In genomic region chr11:106397656-106398055, GRCm38 (mm10) we compare ENCODE assay signal across 12 mouse cellular contexts. TPM values are rescaled to one million over a fixed set of nuclear protein-coding genes. Genes with fewer than 3 reads are reported as not detected.
DNase-seq lines count a peak whose midpoint lies in the region; ATAC-seq and TF ChIP-seq lines count a peak whose summit lies in the region.
"Had no signal": no experiment of that assay in that cellular context is flagged by ENCODE, and none has a peak within 500 bp of the region (broad histone marks: within the 10 kb centered on the region; RNA-seq: fewer than 3 reads in every experiment).

No protein-coding gene starts in this region.

- no peaks in the 10 kb centered on the region for H3K9me3 ChIP-seq in lung, embryonic 14.5 days (ENCODE audit: low read depth, low read length)
- H3K9me3 ChIP-seq: G1E; limb, embryonic 13.5 days had no signal

- no peaks in the 10 kb centered on the region for H3K4me1 ChIP-seq in lung, embryonic 14.5 days (ENCODE audit: insufficient read depth)
- H3K4me1 ChIP-seq: limb, embryonic 13.5 days had no signal

- peaks cover 17% of the 10 kb centered on the region for H3K36me3 ChIP-seq in lung, embryonic 14.5 days (ENCODE audit: insufficient read depth)

- WGBS in lung, embryonic 14.5 days, result 77% methylated on average over 3 of the region's 3 CpGs

- no peak overlapping the region for H3K27ac ChIP-seq in lung, embryonic 14.5 days (ENCODE audit: low read depth)
- H3K27ac ChIP-seq: limb, embryonic 13.5 days had no signal

- no peak overlapping the region for H3K4me3 ChIP-seq in lung, embryonic 14.5 days (ENCODE audit: low read depth, low read length)
- H3K4me3 ChIP-seq: limb, embryonic 13.5 days had no signal

- H3K9ac ChIP-seq in lung, embryonic 14.5 days, result no peak overlapping the region
- H3K9ac ChIP-seq: limb, embryonic 13.5 days had no signal

- ATAC-seq in frontal cortex, adult (ENCODE audit: low TSS enrichment), result peak; percentile 64; the same call in 1 of the 2 replicates
- no peak for ATAC-seq in lung, embryonic 14.5 days (ENCODE audit: insufficient read depth)
- peak; percentile 77 for ATAC-seq in megakaryocyte-erythroid progenitor cell, adult 5-6 weeks (replicated peaks; ENCODE audit: low FRiP score, low TSS enrichment, poor library complexity, severe bottlenecking)
- no peak for ATAC-seq in activated CD4-positive, CD25-positive, alpha-beta regulatory T cell, adult 4 months
- ATAC-seq: inflammation-experienced regulatory T-cells, adult 6 months had no signal

- peak; percentile 38; the same call in 1 of the 2 replicates for TF ChIP-seq CTCF in lung, embryonic 14.5 days (IDR thresholded peaks at IDR 0.05; ENCODE audit: low read depth)

- no peak overlapping the region for H3K4me2 ChIP-seq in lung, embryonic 14.5 days
- H3K4me2 ChIP-seq: limb, embryonic 13.5 days had no signal

- H3K27me3 ChIP-seq in lung, embryonic 14.5 days (ENCODE audit: insufficient read depth, low read length), result no peaks in the 10 kb centered on the region
- H3K27me3 ChIP-seq: limb, embryonic 13.5 days had no signal

- DNase-seq in frontal cortex, postnatal 10 days (ENCODE audit: low spot score in 2 of 2), result no peak
- DNase-seq in lung, embryonic 14.5 days, result peak; percentile 15
- no peak for DNase-seq in lung, postnatal 10 days
- DNase-seq in ZHBTc4 (ENCODE audit: low read depth, low spot score), result peak; percentile 43
- no peak for DNase-seq in ovary, adult 18-20 months (ENCODE audit: low spot score)
- DNase-seq: right cerebral cortex, postnatal 4 days had no signal

RNA-seq across cellular contexts. Expression of gene Icam2, which starts 9.8 kb away (rescaled TPM):
- polyA plus RNA-seq in lung, embryonic 14.5 days (2014; fragmentation: Nextera tagmentation; extraction: Ambion mirVana), result 68.3 and 76.7 TPM in 2 replicates
- 20.5 and 46.5 TPM in 2 replicates for total RNA-seq in megakaryocyte-erythroid progenitor cell, adult 5-6 weeks (2014; fragmentation: Nextera tagmentation)
- total RNA-seq in megakaryocyte-erythroid progenitor cell, adult 5-6 weeks (2017), result 51.4 and 82.3 TPM in 2 replicates
- 100 to 1,000 TPM in 1 of 2 experiments, 10 to 100 TPM in 1; 94.3 to 114 TPM for polyA plus RNA-seq in activated CD4-positive, CD25-positive, alpha-beta regulatory T cell, adult 4 months (2017; shearing (Covaris generic))

RNA-seq across cellular contexts. Expression of gene Prr29, which starts 32.4 kb away (rescaled TPM):
- polyA plus RNA-seq in lung, embryonic 14.5 days (2014; fragmentation: Nextera tagmentation; extraction: Ambion mirVana), result 0.16 and 0.39 TPM in 2 replicates
- 4.6 TPM in 1 of 2 replicates, not detected in the other for total RNA-seq in megakaryocyte-erythroid progenitor cell, adult 5-6 weeks (2014; fragmentation: Nextera tagmentation)
- total RNA-seq in megakaryocyte-erythroid progenitor cell, adult 5-6 weeks (2017), result not detected in 2 replicates
- 1 to 10 TPM; 1.1 to 1.2 TPM for polyA plus RNA-seq in activated CD4-positive, CD25-positive, alpha-beta regulatory T cell, adult 4 months (2017; shearing (Covaris generic))

RNA-seq across cellular contexts. Expression of gene Scn4a, which starts 44.6 kb away (rescaled TPM):
- 0.05 and 0.24 TPM in 2 replicates for polyA plus RNA-seq in lung, embryonic 14.5 days (2014; fragmentation: Nextera tagmentation; extraction: Ambion mirVana)
- total RNA-seq in megakaryocyte-erythroid progenitor cell, adult 5-6 weeks (2014; fragmentation: Nextera tagmentation), result 0.11 TPM in 1 of 2 replicates, not detected in the other
- not detected in 2 replicates for total RNA-seq in megakaryocyte-erythroid progenitor cell, adult 5-6 weeks (2017)
- under 1 TPM in 1 of 2 experiments, not detected in 1; 0.09 TPM for polyA plus RNA-seq in activated CD4-positive, CD25-positive, alpha-beta regulatory T cell, adult 4 months (2017; shearing (Covaris generic))
- polyA plus RNA-seq: G1E had no signal

Comparison
In these comparisons a context has a peak if more than half of its experiments do, and no peak if none do; other contexts are left out.
1. DNase-seq: peak in lung, embryonic 14.5 days (single experiment) and ZHBTc4 (single experiment); none in frontal cortex, postnatal 10 days (0 of 2), lung, postnatal 10 days (single experiment) and ovary, adult 18-20 months (single experiment).
2. ATAC-seq: peak in frontal cortex, adult (single experiment) and megakaryocyte-erythroid progenitor cell, adult 5-6 weeks (single experiment); none in lung, embryonic 14.5 days (single experiment) and activated CD4-positive, CD25-positive, alpha-beta regulatory T cell, adult 4 months (single experiment).